In genomic region chr4:120571691-120572090, GRCm38 (mm10) we compare ENCODE assay signal across 28 mouse cellular contexts. TPM values are rescaled to one million over a fixed set of nuclear protein-coding genes. Genes with fewer than 3 reads are reported as not detected.
DNase-seq lines count a peak whose midpoint lies in the region; ATAC-seq and TF ChIP-seq lines count a peak whose summit lies in the region.
"Had no signal": no experiment of that assay in that cellular context is flagged by ENCODE, and none has a peak within 500 bp of the region (broad histone marks: within the 10 kb centered on the region; RNA-seq: fewer than 3 reads in every experiment).

No protein-coding gene starts in this region.

- no peak for TF ChIP-seq CTCF in lung, embryonic 14.5 days (IDR thresholded peaks at IDR 0.05; ENCODE audit: low read depth)

- WGBS in embryonic facial prominence, embryonic 15.5 days = 69% methylated on average over 3 of the region's 3 CpGs
- WGBS in embryonic facial prominence, embryonic 10.5 days = 86% methylated on average over 3 of the region's 3 CpGs
- 48% methylated on average over 3 of the region's 3 CpGs for WGBS in intestine, embryonic 16.5 days
- WGBS in intestine, embryonic 15.5 days = 47% methylated on average over 3 of the region's 3 CpGs
- 24% methylated on average over 3 of the region's 3 CpGs for WGBS in lung, embryonic 14.5 days
- WGBS in limb, embryonic 15.5 days = 47% methylated on average over 3 of the region's 3 CpGs

- H3K27me3 ChIP-seq in embryonic facial prominence, embryonic 15.5 days = no peaks in the 10 kb centered on the region
- no peaks in the 10 kb centered on the region for H3K27me3 ChIP-seq in embryonic facial prominence, embryonic 10.5 days (replicated peaks; ENCODE audit: low read depth, poor library complexity, severe bottlenecking)
- no peaks in the 10 kb centered on the region for H3K27me3 ChIP-seq in intestine, embryonic 16.5 days (replicated peaks; ENCODE audit: control insufficient read depth, insufficient read depth, low read length)
- H3K27me3 ChIP-seq in intestine, embryonic 15.5 days (replicated peaks) = no peaks in the 10 kb centered on the region
- H3K27me3 ChIP-seq in lung, embryonic 14.5 days (ENCODE audit: insufficient read depth, low read length) = no peaks in the 10 kb centered on the region
- H3K27me3 ChIP-seq in limb, embryonic 15.5 days = no peaks in the 10 kb centered on the region
- H3K27me3 ChIP-seq: embryonic facial prominence, embryonic 12.5 days; hindbrain, embryonic 13.5 days; Patski; stomach, embryonic 15.5 days had no signal

- no peaks in the 10 kb centered on the region for H3K9me3 ChIP-seq in embryonic facial prominence, embryonic 15.5 days (replicated peaks)
- H3K9me3 ChIP-seq in embryonic facial prominence, embryonic 10.5 days = no peaks in the 10 kb centered on the region
- H3K9me3 ChIP-seq in intestine, embryonic 16.5 days (ENCODE audit: control insufficient read depth, low read length) = no peaks in the 10 kb centered on the region
- no peaks in the 10 kb centered on the region for H3K9me3 ChIP-seq in intestine, embryonic 15.5 days
- H3K9me3 ChIP-seq in lung, embryonic 14.5 days (ENCODE audit: low read depth, low read length) = no peaks in the 10 kb centered on the region
- H3K9me3 ChIP-seq in limb, embryonic 15.5 days = no peaks in the 10 kb centered on the region
- H3K9me3 ChIP-seq: embryonic facial prominence, embryonic 12.5 days; hindbrain, embryonic 13.5 days; megakaryocyte, embryonic 14.5 days; stomach, embryonic 15.5 days had no signal

- H3K27ac ChIP-seq in embryonic facial prominence, embryonic 15.5 days (replicated peaks) = peak overlapping the region; percentile 95; the same call in 1 of the 2 replicates
- no peak overlapping the region for H3K27ac ChIP-seq in embryonic facial prominence, embryonic 10.5 days (replicated peaks)
- no peak overlapping the region for H3K27ac ChIP-seq in intestine, embryonic 16.5 days (ENCODE audit: low read length)
- H3K27ac ChIP-seq in intestine, embryonic 15.5 days = no peak overlapping the region
- peak overlapping the region; percentile 97; the same call in 1 of the 2 replicates for H3K27ac ChIP-seq in lung, embryonic 14.5 days (ENCODE audit: low read depth)
- peak overlapping the region; percentile 97 for H3K27ac ChIP-seq in limb, embryonic 15.5 days
- H3K27ac ChIP-seq: embryonic facial prominence, embryonic 12.5 days; hindbrain, embryonic 13.5 days had no signal

- no peaks in the 10 kb centered on the region for H3K36me3 ChIP-seq in embryonic facial prominence, embryonic 15.5 days
- peaks cover 4% of the 10 kb centered on the region for H3K36me3 ChIP-seq in embryonic facial prominence, embryonic 10.5 days (replicated peaks)
- no peaks in the 10 kb centered on the region for H3K36me3 ChIP-seq in intestine, embryonic 16.5 days (ENCODE audit: control insufficient read depth, insufficient read depth, low read length)
- H3K36me3 ChIP-seq in intestine, embryonic 15.5 days = no peaks in the 10 kb centered on the region
- no peaks in the 10 kb centered on the region; the same call in 1 of the 2 replicates for H3K36me3 ChIP-seq in lung, embryonic 14.5 days (ENCODE audit: insufficient read depth)
- no peaks in the 10 kb centered on the region for H3K36me3 ChIP-seq in limb, embryonic 15.5 days
- H3K36me3 ChIP-seq: embryonic facial prominence, embryonic 12.5 days; hindbrain, embryonic 13.5 days; stomach, embryonic 15.5 days had no signal

- no peak overlapping the region for H3K9ac ChIP-seq in embryonic facial prominence, embryonic 15.5 days
- 0 out of 2 replicates have a peak overlapping the region, but pooled peaks have one; percentile 24 for H3K9ac ChIP-seq in intestine, embryonic 16.5 days (ENCODE audit: low read depth, low read length)
- no peak overlapping the region for H3K9ac ChIP-seq in intestine, embryonic 15.5 days
- no peak overlapping the region for H3K9ac ChIP-seq in lung, embryonic 14.5 days
- no peak overlapping the region for H3K9ac ChIP-seq in limb, embryonic 15.5 days
- H3K9ac ChIP-seq: embryonic facial prominence, embryonic 12.5 days; hindbrain, embryonic 13.5 days; stomach, embryonic 15.5 days had no signal

- peaks cover 31% of the 10 kb centered on the region for H3K4me1 ChIP-seq in embryonic facial prominence, embryonic 15.5 days
- peaks cover 31% of the 10 kb centered on the region for H3K4me1 ChIP-seq in embryonic facial prominence, embryonic 10.5 days
- H3K4me1 ChIP-seq in intestine, embryonic 16.5 days (ENCODE audit: control insufficient read depth, insufficient read depth, low read length) = peaks cover 26% of the 10 kb centered on the region
- H3K4me1 ChIP-seq in intestine, embryonic 15.5 days (replicated peaks) = peaks cover 23% of the 10 kb centered on the region
- H3K4me1 ChIP-seq in lung, embryonic 14.5 days (ENCODE audit: insufficient read depth) = peaks cover 17% of the 10 kb centered on the region
- peaks cover 32% of the 10 kb centered on the region for H3K4me1 ChIP-seq in limb, embryonic 15.5 days

- no peak overlapping the region for H3K4me2 ChIP-seq in embryonic facial prominence, embryonic 15.5 days (replicated peaks)
- H3K4me2 ChIP-seq in intestine, embryonic 16.5 days (ENCODE audit: low read depth, low read length) = no peak overlapping the region
- no peak overlapping the region for H3K4me2 ChIP-seq in intestine, embryonic 15.5 days (replicated peaks)
- no peak overlapping the region; the same call in 1 of the 2 replicates for H3K4me2 ChIP-seq in lung, embryonic 14.5 days
- no peak overlapping the region; the same call in 1 of the 2 replicates for H3K4me2 ChIP-seq in limb, embryonic 15.5 days
- H3K4me2 ChIP-seq: embryonic facial prominence, embryonic 12.5 days; stomach, embryonic 15.5 days had no signal

- no peak for DNase-seq in embryonic facial prominence, embryonic 10.5 days (ENCODE audit: low spot score)
- DNase-seq in lung, embryonic 14.5 days = peak; percentile 42
- no peak for DNase-seq in lung, postnatal 25 days (ENCODE audit: low spot score)
- DNase-seq in adrenal gland, adult 18-20 months (ENCODE audit: low spot score in 2 of 2) = no peak
- DNase-seq: adrenal gland, postnatal 10 days; cerebellum, adult 9-11 months; kidney, postnatal 10 days; layer of hippocampus, adult 9-11 months; left cerebral cortex, postnatal 4 days; midbrain, embryonic 14.5 days; right cerebral cortex, postnatal 14 days; thymus, adult 2 months had no signal

- no peak overlapping the region for H3K4me3 ChIP-seq in embryonic facial prominence, embryonic 15.5 days (replicated peaks)
- no peak overlapping the region for H3K4me3 ChIP-seq in embryonic facial prominence, embryonic 10.5 days
- H3K4me3 ChIP-seq in intestine, embryonic 16.5 days (ENCODE audit: low read length) = no peak overlapping the region
- no peak overlapping the region for H3K4me3 ChIP-seq in intestine, embryonic 15.5 days (replicated peaks)
- H3K4me3 ChIP-seq in lung, embryonic 14.5 days (ENCODE audit: low read depth, low read length) = no peak overlapping the region
- H3K4me3 ChIP-seq in limb, embryonic 15.5 days = no peak overlapping the region
- H3K4me3 ChIP-seq: embryonic facial prominence, embryonic 12.5 days; hindbrain, embryonic 13.5 days; left cerebral cortex, adult 2 months; megakaryocyte, embryonic 14.5 days; stomach, embryonic 15.5 days had no signal

- ATAC-seq in embryonic facial prominence, embryonic 15.5 days (ENCODE audit: insufficient number of reproducible peaks, low FRiP score, low TSS enrichment, low read depth) = no peak
- ATAC-seq in intestine, embryonic 16.5 days = no peak
- ATAC-seq in intestine, embryonic 15.5 days = no peak
- ATAC-seq in lung, embryonic 14.5 days (ENCODE audit: insufficient read depth) = no peak
- no peak for ATAC-seq in limb, embryonic 15.5 days (ENCODE audit: insufficient number of reproducible peaks, low FRiP score, low TSS enrichment, low read depth)
- ATAC-seq: forebrain, embryonic 16.5 days; inflammation-experienced regulatory T-cells, adult 6 months had no signal

RNA-seq across cellular contexts. Expression of gene Ctps, which starts 1.6 kb away (rescaled TPM):
- 67.0 and 68.6 TPM in 2 replicates for polyA plus RNA-seq in embryonic facial prominence, embryonic 15.5 days (2015; fragmentation: Nextera tagmentation; extraction: Ambion mirVana)
- 135 and 145 TPM in 2 replicates for polyA plus RNA-seq in embryonic facial prominence, embryonic 10.5 days (2016; fragmentation: Nextera tagmentation; extraction: Ambion mirVana)
- polyA plus RNA-seq in intestine, embryonic 16.5 days (2015; fragmentation: Nextera tagmentation; extraction: Ambion mirVana) = 52.5 and 63.0 TPM in 2 replicates
- polyA plus RNA-seq in intestine, embryonic 15.5 days (2015; fragmentation: Nextera tagmentation; extraction: Ambion mirVana) = 68.1 and 72.6 TPM in 2 replicates
- 108 and 114 TPM in 2 replicates for polyA plus RNA-seq in lung, embryonic 14.5 days (2014; fragmentation: Nextera tagmentation; extraction: Ambion mirVana)
- 67.6 and 68.6 TPM in 2 replicates for polyA plus RNA-seq in limb, embryonic 15.5 days (2015; fragmentation: Nextera tagmentation; extraction: Ambion mirVana)
- 10 to 100 TPM; 30.1 to 33.6 TPM for total RNA-seq in adrenal gland, adult 18-20 months (2021)

RNA-seq across cellular contexts. Expression of gene Gm8439, which starts 16.9 kb away (rescaled TPM):
- not detected in 2 replicates for polyA plus RNA-seq in embryonic facial prominence, embryonic 15.5 days (2015; fragmentation: Nextera tagmentation; extraction: Ambion mirVana)
- polyA plus RNA-seq in embryonic facial prominence, embryonic 10.5 days (2016; fragmentation: Nextera tagmentation; extraction: Ambion mirVana) = not detected in 2 replicates
- not detected in 2 replicates for polyA plus RNA-seq in intestine, embryonic 16.5 days (2015; fragmentation: Nextera tagmentation; extraction: Ambion mirVana)
- not detected in 2 replicates for polyA plus RNA-seq in intestine, embryonic 15.5 days (2015; fragmentation: Nextera tagmentation; extraction: Ambion mirVana)
- polyA plus RNA-seq in lung, embryonic 14.5 days (2014; fragmentation: Nextera tagmentation; extraction: Ambion mirVana) = not detected in 2 replicates
- not detected in 2 replicates for polyA plus RNA-seq in limb, embryonic 15.5 days (2015; fragmentation: Nextera tagmentation; extraction: Ambion mirVana)
- total RNA-seq in adrenal gland, adult 18-20 months (2021) = not detected
- total RNA-seq: adrenal gland, postnatal 10 days; heart, postnatal 25 days; left cerebral cortex, adult 2 months; left cerebral cortex, postnatal 4 days had no signal
- polyA plus RNA-seq: cortical plate, adult 2 months; embryonic facial prominence, embryonic 12.5 days; forebrain, embryonic 16.5 days; hindbrain, embryonic 13.5 days; inflammation-experienced regulatory T-cells, adult 6 months; midbrain, embryonic 14.5 days; neural tube, embryonic 14.5 days; Patski; stomach, embryonic 15.5 days; thymus, adult 2 months had no signal

RNA-seq across cellular contexts. Expression of gene Slfnl1, which starts 39.7 kb away (rescaled TPM):
- 0.12 TPM in 1 of 2 replicates, not detected in the other for polyA plus RNA-seq in embryonic facial prominence, embryonic 15.5 days (2015; fragmentation: Nextera tagmentation; extraction: Ambion mirVana)
- not detected in 2 replicates for polyA plus RNA-seq in embryonic facial prominence, embryonic 10.5 days (2016; fragmentation: Nextera tagmentation; extraction: Ambion mirVana)
- polyA plus RNA-seq in intestine, embryonic 16.5 days (2015; fragmentation: Nextera tagmentation; extraction: Ambion mirVana) = not detected in 2 replicates
- not detected in 2 replicates for polyA plus RNA-seq in intestine, embryonic 15.5 days (2015; fragmentation: Nextera tagmentation; extraction: Ambion mirVana)
- polyA plus RNA-seq in lung, embryonic 14.5 days (2014; fragmentation: Nextera tagmentation; extraction: Ambion mirVana) = 0.11 and 0.14 TPM in 2 replicates
- polyA plus RNA-seq in limb, embryonic 15.5 days (2015; fragmentation: Nextera tagmentation; extraction: Ambion mirVana) = not detected in 2 replicates
- total RNA-seq in adrenal gland, adult 18-20 months (2021) = not detected
- total RNA-seq: heart, postnatal 25 days had no signal
- polyA plus RNA-seq: embryonic facial prominence, embryonic 12.5 days; forebrain, embryonic 16.5 days; hindbrain, embryonic 13.5 days; inflammation-experienced regulatory T-cells, adult 6 months; liver, embryonic 16.5 days; midbrain, embryonic 14.5 days; stomach, embryonic 15.5 days had no signal

Comparison
In these comparisons a context has a peak if more than half of its experiments do, and no peak if none do; other contexts are left out.
1. H3K27ac ChIP-seq: peak in embryonic facial prominence, embryonic 15.5 days (single experiment), lung, embryonic 14.5 days (single experiment) and limb, embryonic 15.5 days (single experiment); none in embryonic facial prominence, embryonic 10.5 days (single experiment), intestine, embryonic 16.5 days (single experiment) and intestine, embryonic 15.5 days (single experiment).